Mouse (Mus musculus): Measurements from ENCODE around the gene Ugcg.

The Ugcg gene

DNA sequence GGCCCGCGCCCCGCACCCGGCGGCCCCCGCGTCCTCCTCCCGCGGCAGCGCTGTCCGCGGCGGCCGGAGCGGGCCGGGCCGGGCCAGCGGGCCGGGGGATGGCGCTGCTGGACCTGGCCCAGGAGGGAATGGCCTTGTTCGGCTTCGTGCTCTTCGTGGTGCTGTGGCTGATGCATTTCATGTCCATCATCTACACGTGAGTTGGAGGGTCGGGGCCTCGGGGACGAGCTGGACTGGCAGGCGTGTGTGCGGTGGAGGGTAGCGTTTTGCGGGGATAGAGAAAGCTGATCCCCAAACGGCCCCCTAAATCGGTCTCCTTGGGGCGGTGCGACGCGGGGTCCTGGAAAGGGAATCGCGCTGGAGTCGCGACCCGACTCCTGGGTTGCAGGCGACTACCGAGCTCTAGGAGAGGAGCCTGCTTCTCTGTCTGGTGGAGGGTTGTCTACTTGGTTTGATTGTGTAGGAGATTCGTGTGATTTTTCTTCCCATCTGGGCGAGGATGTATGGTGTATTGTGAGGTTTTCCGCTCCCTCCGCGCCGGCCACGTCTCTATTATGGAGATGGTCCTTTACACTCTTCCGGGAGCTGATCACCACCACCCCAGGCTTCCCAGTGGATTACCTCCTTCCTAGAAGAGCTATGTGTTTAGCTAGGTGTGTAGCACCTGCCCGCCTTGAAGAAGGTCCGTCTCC lies 635 bp downstream of the Ugcg start:
- 1% methylated on average over 51 of the region's 54 CpGs for WGBS

DNA sequence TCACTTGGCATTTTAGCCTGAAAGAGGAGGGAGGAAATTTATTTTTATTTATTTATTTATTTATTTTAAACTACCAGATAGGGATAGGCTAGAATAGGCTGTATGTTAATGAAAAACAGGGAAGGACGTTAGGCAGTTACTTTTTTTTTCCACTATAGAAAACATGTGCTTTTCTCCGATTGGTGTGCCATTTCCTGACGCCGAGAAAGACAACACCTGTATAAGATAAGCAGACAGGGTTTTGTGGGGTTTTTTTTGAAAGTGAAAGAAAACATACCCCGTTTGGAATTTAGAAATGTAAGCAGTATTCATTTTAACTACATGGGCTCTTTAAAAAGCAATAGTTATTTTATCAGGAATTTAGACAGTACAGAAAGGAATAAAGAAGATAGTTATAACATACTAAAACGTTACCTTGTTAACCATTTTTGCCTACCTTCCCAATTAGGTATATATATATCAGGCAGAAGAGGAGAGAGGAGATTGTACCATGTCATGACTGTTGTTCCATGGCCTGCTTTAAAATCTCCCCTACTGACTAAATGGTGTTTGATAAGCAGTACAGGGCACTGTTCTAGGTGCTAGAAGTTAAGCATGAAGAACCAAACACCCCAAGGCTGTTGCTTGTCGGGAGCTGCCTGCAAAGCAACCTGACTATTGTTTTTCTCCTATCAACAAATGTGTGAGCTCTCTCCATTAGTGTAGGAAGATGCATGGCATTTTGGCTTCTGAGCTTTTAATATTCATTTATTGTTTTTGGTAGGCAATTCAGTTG lies 1.8 kb downstream of the Ugcg start:
- WGBS: 38% methylated on average over 7 of the region's 7 CpGs

DNA sequence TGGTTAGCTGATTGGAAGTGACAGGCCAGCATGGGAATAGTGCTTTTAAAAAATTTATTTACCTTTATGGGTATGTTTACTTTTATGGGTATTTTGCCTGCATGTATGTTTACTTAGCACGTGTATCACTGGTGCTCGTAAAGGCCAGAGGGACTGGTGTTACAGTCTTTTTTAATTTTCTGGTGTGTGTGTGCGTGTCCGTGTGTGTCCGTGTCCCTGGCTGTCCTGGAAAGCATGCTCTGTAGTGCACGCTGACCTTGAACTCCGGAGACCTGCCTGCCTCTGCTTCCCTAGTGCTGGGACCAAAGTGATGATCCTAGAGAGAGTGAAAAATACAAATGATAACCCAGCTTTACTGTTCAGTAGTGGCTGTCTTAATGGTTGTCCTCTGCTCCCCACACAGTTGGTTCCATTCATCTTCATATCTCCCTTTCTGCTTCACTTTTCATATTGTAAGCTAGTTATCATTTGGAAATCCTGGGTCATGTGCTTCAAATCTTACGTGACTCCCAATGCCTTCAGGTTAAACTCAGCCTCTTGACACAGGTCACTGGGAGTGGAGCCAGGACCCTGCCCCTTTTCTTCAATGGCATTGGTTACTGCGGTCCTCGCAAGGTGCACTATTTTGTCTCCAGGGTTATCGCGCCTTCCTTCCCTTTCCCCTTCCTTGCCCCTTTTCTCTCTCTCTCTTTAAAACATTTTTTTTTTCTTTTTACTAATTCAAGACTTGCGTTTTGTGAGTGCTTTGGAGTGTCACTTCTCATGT lies 5.9 kb downstream of the Ugcg start:
- 90% methylated on average over 13 of the region's 13 CpGs for WGBS

DNA sequence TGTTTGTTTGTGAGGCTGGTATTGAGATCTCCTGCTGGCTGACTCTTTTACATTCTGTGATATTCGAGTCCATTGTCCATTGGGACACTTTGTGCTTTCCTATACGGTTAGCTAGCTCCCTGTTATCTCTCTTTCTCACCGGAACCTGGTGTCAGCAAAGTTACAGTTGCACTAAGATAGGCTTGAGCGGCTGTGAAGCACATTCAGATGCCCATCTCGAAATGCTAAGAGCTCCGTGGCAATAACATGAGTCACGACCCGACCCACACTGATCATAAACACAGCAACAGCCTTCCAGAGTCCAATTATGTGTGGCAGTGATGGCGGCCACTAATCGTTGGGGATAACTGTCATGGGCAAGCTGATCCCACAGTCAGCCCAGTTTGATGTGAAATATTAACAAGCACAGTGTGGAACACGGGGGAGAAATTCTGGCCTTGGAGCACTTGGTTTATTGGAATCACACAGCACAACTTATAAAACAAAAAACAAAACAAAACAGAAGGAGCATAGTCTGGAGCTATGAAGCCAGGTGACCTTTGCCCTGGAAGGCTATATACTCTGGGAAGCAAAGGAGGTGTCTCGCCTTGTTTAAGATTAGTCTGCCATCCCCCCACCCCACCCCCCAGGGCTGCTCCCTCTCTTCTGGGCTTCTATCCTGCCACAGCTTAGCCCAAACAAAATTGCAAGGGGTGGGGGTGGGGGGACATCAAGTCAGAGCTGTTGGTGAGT lies 7.5 kb downstream of the Ugcg start:
- 56% methylated on average over 12 of the region's 12 CpGs for WGBS

DNA sequence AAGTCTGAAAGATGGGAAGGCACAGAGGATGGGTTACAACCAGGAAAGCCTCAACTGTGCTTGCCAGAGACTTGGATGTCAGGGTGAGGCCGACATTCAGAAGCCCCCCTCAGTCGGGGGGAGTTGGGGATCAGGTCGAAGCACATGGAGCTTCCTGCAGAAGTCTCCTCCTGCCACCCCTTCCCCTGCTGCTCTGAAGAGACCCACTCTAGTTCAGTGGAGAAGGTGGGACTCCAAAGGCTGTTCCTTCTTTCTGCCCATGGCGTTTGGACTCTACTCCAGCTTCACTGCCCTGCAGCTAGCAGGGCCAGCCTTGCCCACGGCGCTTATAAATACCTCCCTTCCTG lies 8.0 kb downstream of the Ugcg start:
- WGBS: 57% methylated on average over 6 of the region's 6 CpGs

DNA sequence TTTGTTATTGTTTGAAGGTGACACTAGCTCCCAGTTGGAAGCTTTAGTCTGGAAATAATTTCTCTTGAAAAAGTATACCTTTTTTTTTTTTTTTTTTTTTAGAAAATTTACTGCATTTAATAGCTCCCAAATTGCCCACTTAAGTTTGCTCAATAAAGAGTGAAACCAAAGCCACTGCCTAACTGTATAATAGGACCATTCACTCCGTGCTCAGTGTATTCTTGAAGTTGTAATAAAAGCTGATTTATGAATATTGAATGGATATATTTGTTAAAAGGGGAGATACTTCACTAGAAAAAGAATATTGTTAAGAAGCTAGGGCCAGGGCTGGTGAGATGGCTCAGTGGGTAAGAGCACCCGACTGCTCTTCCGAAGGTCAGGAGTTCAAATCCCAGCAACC lies 8.4 kb downstream of the Ugcg start:
- 87% methylated on average over 3 of the region's 3 CpGs for WGBS

DNA sequence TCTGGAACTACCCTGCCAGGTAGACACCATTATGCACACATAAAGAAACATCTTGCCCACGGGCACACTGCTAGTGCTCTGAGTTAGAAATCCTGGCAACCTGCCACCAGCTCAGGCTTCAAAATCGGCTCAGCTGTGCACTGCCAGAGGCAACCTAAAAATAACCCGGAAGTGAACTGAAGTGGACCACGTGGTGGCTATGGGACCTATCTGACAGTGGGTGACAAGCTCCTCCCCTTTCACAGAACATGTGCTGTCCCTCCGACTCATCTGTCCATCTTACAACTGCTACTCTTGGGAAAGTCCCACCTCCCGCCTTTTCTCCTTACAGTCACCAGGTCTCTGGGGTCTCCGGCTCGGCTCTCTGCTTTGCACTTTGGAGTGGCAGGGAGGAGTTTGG lies 10.3 kb downstream of the Ugcg start:
- 33% methylated on average over 8 of the region's 8 CpGs for WGBS

DNA sequence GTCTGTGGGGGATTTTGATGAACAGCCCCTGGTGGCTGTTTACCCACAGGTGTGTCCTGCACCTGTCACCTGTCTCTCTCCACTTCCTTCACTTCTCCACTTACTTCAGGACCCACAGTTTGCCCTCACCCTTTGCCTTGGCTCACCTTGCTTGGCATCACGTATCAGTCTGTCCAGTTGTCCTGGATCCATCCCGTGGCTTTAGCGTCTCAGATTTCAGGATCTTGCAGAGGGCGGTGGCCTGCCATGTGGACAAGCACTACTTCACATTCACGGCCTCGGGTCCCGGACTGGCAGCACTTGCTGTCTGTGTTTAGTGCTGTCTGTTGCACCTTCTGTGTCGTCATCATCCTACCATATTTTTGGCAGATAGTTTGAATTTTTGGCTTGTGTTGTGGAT lies 10.7 kb downstream of the Ugcg start:
- WGBS: 66% methylated on average over 8 of the region's 8 CpGs

DNA sequence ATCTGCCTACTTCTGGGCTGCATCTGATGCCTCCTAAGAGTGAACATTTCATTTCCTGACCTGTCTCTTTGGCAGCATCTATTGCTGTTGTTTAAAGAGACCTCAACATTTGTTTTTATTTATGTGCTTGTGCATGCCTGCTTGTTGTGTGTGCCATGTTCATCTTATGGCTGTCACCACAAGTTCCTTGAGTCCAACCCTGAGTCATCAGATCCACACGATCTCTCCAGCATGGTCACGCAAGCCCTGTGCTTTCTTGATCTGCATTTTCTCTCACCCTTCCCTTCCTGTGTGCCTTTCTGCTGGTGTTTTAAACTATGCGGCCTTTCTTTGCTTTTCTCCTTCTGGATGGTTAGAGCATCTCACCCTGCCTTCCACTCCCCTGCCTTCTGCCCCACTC lies 11.6 kb downstream of the Ugcg start:
- WGBS: 63% methylated on average over 3 of the region's 3 CpGs

DNA sequence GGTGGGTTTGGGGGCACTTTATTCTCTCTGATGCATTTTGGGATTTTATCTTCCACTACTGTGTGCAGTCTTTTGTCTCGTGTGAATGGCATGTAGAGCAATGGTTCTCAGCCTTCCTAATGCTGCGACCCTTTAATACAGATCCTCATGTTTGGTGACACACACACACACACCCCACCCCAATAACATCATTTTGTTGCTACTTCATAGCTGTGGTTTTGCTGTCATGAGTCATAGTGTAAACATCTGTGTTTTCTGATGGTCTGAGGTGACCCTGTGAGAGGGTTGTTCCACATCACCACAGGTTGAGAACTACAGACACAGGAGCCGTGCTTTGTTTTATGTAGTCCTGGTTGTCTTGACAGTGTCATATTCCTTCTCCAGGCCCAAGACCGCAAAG lies 15.6 kb downstream of the Ugcg start:
- 79% methylated on average over 4 of the region's 4 CpGs for WGBS

DNA sequence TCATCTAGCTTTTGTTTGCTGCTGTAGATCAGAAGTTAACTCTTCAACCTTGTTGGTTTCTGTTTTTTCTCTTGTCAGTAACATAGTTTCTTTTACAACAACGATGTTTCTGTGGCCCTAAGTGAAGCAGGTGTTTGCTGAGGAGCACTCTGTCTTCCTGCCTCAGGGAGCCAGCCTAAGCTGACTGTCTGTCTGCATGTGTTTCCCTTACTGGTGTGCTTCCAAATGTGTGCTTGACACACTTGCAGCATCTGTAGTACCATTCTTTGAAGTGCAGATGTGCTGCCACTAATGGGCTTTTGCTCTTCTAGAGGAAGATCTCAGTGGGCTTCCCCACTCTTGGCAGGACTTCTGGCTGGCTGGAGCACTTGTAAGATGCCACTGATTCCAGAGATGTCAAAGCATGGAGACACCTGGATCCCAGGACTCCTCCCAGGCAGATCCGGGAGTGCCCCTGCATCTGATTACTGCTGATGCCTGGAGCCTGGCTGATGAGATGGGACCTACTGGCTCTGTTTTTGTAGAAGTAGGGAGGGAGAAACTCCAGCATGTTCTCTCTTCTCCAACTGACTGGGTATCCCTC lies 16.8 kb downstream of the Ugcg start:
- 45% methylated on average over 2 of the region's 2 CpGs for WGBS

DNA sequence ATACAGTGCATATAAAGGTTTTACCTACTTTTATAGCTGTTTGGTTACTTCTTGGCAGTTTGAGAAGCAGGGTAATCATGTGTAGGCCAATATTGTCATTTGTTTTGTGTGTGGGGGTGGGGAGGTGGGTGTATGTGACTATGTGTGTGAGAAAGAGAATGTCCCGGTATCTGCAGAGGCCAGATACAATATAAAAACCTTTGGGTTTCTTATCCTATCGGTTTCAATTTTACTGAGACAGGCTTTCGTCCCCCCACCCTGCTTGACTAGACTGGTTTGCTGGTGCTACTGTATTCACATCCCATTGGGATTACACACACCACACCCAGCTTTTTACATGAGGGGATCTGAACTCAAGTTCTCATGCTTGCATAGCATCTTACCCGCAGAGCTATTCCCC lies 17.5 kb downstream of the Ugcg start:
- WGBS: 67% methylated on average over 4 of the region's 4 CpGs

DNA sequence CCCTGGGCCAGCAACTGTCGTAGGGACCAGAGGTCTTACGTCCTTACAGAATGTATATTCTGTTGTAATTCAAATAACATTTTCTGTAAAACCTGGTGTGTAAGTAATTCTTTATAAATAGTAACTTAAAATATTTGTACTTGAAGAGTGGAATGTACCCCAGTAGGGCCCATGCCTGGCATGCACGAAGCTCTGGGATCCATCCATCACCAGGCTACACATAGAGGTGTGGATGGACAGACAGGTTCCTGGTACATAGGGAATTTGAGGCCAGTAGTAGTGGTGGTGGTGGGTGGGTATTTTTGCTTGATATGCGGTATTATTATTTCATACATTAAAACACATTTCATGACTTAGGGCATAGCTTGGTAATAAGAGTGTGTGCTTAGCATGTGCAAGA lies 19.6 kb downstream of the Ugcg start:
- WGBS: 94% methylated on average over 4 of the region's 4 CpGs

DNA sequence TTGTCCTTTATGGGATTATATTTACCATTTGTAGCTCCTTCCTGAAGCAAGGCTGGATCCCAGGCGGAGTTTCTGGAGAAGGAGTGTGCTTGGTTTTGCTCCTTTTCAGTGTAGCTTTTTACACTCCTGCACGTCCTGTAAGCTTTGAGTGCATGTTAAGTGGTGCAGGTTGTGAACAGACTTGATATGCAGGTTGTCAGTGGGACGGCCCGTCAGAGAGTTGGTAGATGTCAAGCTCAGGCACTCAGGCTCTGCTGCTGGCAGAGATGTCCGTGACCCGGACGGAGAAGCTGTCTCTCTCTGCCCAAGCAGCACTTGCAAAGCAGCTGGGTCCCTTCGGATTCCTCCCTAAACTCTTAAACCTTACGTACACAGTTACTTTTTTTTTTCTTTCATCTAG lies 22.1 kb downstream of the Ugcg start:
- 91% methylated on average over 9 of the region's 9 CpGs for WGBS

DNA sequence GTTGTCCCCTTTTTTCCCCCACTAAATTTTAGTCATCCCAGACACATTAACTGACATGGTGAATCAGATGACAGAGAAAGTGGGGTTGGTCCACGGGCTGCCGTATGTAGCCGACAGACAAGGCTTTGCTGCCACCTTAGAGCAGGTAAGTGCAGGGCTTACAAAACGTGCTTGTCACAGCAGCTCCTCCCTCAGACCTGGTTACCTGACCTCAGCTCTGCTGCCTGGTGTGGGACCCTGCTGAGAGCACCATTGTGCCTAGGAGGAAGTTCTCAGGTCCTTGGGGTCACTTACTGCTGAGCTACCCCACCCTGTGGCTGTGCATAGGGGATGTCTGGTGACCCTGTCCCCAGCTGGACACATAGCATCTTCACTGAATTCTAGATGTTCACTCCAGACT lies 24.8 kb downstream of the Ugcg start:
- 78% methylated on average over 4 of the region's 4 CpGs for WGBS

DNA sequence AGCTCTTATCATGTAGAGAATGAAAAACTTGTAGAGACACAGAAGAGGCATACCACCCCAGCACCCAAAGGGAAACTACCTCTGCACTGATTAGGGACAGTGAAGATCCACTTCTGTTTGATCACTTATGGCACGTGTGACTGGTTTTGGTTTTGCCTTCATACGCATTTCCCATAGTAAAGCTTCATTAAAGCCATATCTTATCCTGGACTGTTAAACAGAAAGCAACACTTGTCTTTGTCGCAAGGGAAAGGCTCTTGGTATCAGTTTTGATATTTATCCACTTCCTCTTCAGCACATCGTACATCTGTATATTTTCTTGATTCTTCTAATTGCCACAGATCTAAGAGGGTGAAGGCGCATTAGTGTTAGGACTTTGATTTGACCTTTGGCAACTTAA lies 25.6 kb downstream of the Ugcg start:
- 94% methylated on average over 5 of the region's 5 CpGs for WGBS

DNA sequence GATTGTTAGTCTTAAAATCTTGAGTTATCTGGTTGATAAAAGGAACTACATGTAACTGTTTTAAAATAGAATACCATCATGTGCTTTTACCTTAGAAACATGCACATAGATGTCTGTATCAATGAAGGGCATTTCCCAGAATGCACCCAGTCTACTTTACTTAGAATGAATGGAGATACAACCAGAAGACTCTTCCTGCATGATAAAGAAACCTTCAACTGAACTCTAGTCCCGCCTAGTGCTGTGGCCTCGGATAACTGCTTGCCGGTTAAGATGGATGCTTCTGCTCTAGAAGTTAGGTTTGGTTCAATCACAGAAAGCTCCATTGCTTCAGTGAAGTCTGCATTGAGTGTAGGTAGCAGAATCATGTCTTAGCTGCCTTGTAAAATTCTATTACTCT lies 26.5 kb downstream of the Ugcg start:
- 95% methylated on average over 3 of the region's 3 CpGs for WGBS

DNA sequence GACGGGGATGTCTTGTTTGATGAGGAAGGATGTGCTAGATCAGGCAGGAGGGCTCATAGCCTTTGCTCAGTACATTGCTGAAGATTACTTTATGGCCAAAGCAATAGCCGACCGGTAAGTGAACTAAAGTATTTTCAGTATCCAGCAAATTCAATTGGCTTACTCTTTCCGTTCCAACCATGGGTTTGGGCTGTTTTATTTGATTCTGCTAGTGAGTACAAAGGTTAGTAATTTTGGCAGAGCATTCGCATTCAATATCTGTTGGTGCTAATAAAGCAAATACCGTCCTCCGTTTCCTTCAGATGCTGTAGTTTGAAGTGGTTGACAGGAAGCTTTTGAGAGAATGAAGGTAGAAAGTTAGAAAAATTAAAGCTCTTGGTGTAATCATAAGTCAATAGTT lies 28.0 kb downstream of the Ugcg start:
- WGBS: 87% methylated on average over 7 of the region's 7 CpGs

DNA sequence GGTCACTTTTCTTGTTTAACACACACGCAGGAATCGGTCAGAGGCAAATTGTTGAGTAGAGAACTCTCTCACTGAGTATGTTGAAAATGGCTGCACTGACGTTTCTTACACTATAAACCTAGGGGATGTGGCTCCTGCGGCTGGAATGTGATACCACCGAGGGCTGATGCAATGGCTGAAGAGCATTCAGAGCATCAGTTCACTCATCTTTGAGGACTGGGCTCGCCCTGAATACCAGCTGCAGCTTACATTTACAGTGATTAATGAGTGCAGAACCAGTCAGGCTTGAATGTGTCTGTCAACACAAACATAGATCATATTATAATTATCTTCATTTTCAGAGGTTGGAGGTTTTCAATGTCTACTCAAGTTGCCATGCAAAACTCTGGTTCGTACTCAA lies 29.1 kb downstream of the Ugcg start:
- WGBS: 91% methylated on average over 7 of the region's 7 CpGs

DNA sequence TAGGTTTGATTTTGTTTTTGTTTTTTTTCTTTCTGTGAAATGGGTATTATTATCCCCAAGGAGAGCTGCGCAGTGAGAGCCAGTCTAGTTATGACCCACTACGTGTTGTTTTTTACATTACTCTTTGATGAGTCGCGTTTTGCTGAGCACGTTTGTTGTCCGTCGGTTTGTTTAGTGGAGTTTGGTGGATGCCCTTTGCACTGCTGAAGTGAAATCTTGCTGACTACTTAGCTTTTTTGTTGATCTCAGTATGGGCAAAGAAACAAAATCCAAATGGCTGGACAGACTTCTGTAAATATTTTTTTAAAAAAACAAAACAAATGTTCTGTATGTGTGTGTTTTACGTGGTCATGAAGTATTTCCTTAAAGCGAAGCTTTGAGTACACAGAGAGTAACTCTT lies 33.2 kb downstream of the Ugcg start:
- WGBS: 89% methylated on average over 9 of the region's 9 CpGs

DNA sequence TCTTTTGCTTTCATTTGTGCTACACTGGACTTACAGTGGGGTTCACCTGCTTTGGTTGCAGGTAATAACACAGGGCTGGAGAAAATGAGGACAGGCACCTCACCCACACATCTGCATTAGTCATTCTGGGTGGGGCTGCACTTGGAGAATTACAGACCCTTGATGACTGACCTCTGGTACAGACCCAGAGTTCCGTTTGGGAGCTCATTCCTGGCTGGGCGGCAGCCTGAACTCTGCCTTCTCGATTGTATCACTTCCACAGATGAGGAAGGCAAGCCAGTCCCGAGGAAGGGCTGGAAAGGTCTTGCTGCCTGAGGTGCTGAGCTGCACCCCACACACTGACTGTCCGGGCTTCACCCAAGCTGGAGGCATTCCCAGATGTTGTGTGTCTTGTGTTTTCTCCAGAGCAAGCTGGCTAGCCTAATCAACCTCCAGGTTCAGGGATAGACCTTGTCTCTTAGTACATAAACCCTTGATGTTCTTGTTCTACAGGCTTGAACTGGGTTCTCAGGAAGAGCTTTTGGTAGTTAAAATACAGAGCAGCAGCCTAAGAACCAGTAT lies 34.1 kb downstream of the Ugcg start:
- 88% methylated on average over 5 of the region's 5 CpGs for WGBS

DNA sequence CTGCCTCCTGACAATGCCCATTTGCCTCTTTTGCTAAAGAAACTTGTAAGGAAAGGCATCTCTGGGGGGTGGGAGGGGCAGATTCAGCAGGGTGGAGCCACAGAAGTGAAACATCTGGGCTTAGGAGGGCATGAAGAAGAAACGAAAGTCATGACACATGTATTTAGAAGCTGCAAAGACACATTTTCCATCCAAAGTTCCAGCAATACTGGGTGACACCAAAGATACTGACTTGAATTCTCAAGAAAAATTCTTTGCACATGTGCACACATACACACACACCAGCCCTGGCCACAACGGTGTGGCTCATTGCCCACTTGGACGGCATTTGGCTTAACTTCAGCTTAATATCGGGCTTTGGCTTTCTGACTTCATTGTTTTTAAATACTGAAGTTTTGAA lies 35.8 kb downstream of the Ugcg start:
- WGBS: 87% methylated on average over 4 of the region's 4 CpGs

Data from cerebral cortex, adult 2 months (tissue).